ENCODE assay signal across 8 mouse cellular contexts in the genomic region with DNA sequence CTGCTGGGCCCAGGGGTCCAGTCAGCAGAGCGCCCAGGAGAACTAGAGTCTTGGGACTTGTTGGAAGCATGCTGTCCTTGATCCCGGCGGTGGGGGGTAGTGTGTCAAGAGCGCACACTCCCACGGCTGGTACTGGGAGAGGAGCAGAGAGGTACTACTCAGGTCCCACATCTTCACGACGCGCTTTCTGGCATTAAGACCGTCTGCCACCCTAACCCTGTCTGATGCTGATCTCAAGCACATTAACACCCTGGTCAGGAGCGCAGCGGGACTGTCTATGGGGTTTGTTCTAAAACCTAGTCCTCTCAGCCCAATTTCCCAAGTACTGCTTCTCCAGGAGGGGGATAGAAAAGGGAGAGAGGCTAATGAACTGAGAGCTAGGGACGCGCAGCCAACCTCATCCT. TPM values are rescaled to one million over a fixed set of nuclear protein-coding genes. Genes with fewer than 3 reads are reported as not detected.
A peak's percentile ranks its signal among the peaks of the same experiment; 100 is the strongest.
DNase-seq lines count a peak whose midpoint lies in the region; ATAC-seq and TF ChIP-seq lines count a peak whose summit lies in the region.

A gene (minus strand): TSS at position 354 of the 404 bp plus-strand sequence.

- 4% methylated on average over 13 of the region's 13 CpGs for WGBS in kidney, adult 2 months
- WGBS in embryonic facial prominence, embryonic 13.5 days = 4% methylated on average over 13 of the region's 13 CpGs
- WGBS in intestine, embryonic 14.5 days = 3% methylated on average over 13 of the region's 13 CpGs
- 1% methylated on average over 13 of the region's 13 CpGs for WGBS in midbrain, postnatal 0 days

- H3K9ac ChIP-seq in embryonic facial prominence, embryonic 13.5 days = no peak within 1 kb of the TSS
- H3K9ac ChIP-seq in intestine, embryonic 14.5 days (ENCODE audit: low read length) = no peak within 1 kb of the TSS
- H3K9ac ChIP-seq in midbrain, postnatal 0 days (replicated peaks; ENCODE audit: low read length, poor library complexity, severe bottlenecking) = 0 out of 2 replicates have a peak within 1 kb of the TSS, but pooled peaks have one; percentile 24

- no peak within 1 kb of the TSS for H3K27ac ChIP-seq in kidney, adult 2 months (ENCODE audit: insufficient read depth, low read depth, low read length)
- no peak within 1 kb of the TSS for H3K27ac ChIP-seq in embryonic facial prominence, embryonic 13.5 days
- H3K27ac ChIP-seq in intestine, embryonic 14.5 days (ENCODE audit: low read depth) = no peak within 1 kb of the TSS
- H3K27ac ChIP-seq in midbrain, postnatal 0 days (ENCODE audit: low read depth, low read length) = no peak within 1 kb of the TSS

- no peak for ATAC-seq in embryonic facial prominence, embryonic 13.5 days (ENCODE audit: insufficient number of reproducible peaks, insufficient read depth, low FRiP score, low TSS enrichment, low read depth)
- no peak for ATAC-seq in intestine, embryonic 14.5 days (replicated peaks; ENCODE audit: low FRiP score, low TSS enrichment, low read depth)
- no peak for ATAC-seq in midbrain, postnatal 0 days (ENCODE audit: low FRiP score)

- no peak for TF ChIP-seq POLR2A in kidney, adult 2 months (IDR thresholded peaks at IDR 0.05; ENCODE audit: low read depth, low read length)

- no peaks in the 10 kb centered on the region for H3K36me3 ChIP-seq in kidney, adult 2 months (ENCODE audit: control insufficient read depth, insufficient read depth, low read length)
- no peaks in the 10 kb centered on the region for H3K36me3 ChIP-seq in embryonic facial prominence, embryonic 13.5 days
- H3K36me3 ChIP-seq in intestine, embryonic 14.5 days (ENCODE audit: control insufficient read depth, insufficient read depth, low read length) = no peaks in the 10 kb centered on the region
- H3K36me3 ChIP-seq in midbrain, postnatal 0 days (ENCODE audit: insufficient read depth, low read length) = no peaks in the 10 kb centered on the region

- H3K27me3 ChIP-seq in kidney, adult 2 months (replicated peaks; ENCODE audit: control insufficient read depth, insufficient read depth, low read length) = peaks cover 12% of the 10 kb centered on the region
- peaks cover 100% of the 10 kb centered on the region for H3K27me3 ChIP-seq in embryonic facial prominence, embryonic 13.5 days
- peaks cover 89% of the 10 kb centered on the region for H3K27me3 ChIP-seq in intestine, embryonic 14.5 days (replicated peaks; ENCODE audit: control insufficient read depth, insufficient read depth, low read length)
- peaks cover 62% of the 10 kb centered on the region for H3K27me3 ChIP-seq in midbrain, postnatal 0 days (ENCODE audit: insufficient read depth, low read length)

- H3K4me2 ChIP-seq in embryonic facial prominence, embryonic 13.5 days = peak within 1 kb of the TSS; percentile 53
- H3K4me2 ChIP-seq in intestine, embryonic 14.5 days (ENCODE audit: low read length) = peak within 1 kb of the TSS; percentile 52
- peak within 1 kb of the TSS; percentile 48 for H3K4me2 ChIP-seq in midbrain, postnatal 0 days (ENCODE audit: low read depth, low read length, poor library complexity, severe bottlenecking)

- peaks cover 9% of the 10 kb centered on the region for H3K4me1 ChIP-seq in kidney, adult 2 months (ENCODE audit: control insufficient read depth, insufficient read depth, low read length)
- peaks cover 44% of the 10 kb centered on the region for H3K4me1 ChIP-seq in embryonic facial prominence, embryonic 13.5 days
- peaks cover 11% of the 10 kb centered on the region for H3K4me1 ChIP-seq in intestine, embryonic 14.5 days (replicated peaks; ENCODE audit: control insufficient read depth, insufficient read depth, low read length)
- peaks cover 20% of the 10 kb centered on the region for H3K4me1 ChIP-seq in midbrain, postnatal 0 days (ENCODE audit: insufficient read depth, low read length)

- no peaks in the 10 kb centered on the region for H3K9me3 ChIP-seq in embryonic facial prominence, embryonic 13.5 days
- H3K9me3 ChIP-seq in intestine, embryonic 14.5 days (ENCODE audit: control insufficient read depth, low read length) = no peaks in the 10 kb centered on the region
- no peaks in the 10 kb centered on the region for H3K9me3 ChIP-seq in midbrain, postnatal 0 days (ENCODE audit: low read length)

- H3K4me3 ChIP-seq in kidney, adult 2 months (ENCODE audit: insufficient read depth, low read depth, low read length) = peak within 1 kb of the TSS; percentile 23; the same call in 1 of the 2 replicates
- H3K4me3 ChIP-seq in embryonic facial prominence, embryonic 13.5 days = peak within 1 kb of the TSS; percentile 33
- peak within 1 kb of the TSS; percentile 25 for H3K4me3 ChIP-seq in intestine, embryonic 14.5 days (ENCODE audit: low read depth, low read length)
- peak within 1 kb of the TSS; percentile 27 for H3K4me3 ChIP-seq in midbrain, postnatal 0 days (ENCODE audit: low read depth, low read length)

- no peak for DNase-seq in kidney, adult 2 months
- no peak for DNase-seq in kidney, adult 11 months
- DNase-seq in intestine, embryonic 14.5 days (ENCODE audit: low spot score) = peak; percentile 63
- DNase-seq in midbrain, postnatal 0 days (ENCODE audit: low spot score) = no peak
- DNase-seq in c-Kit-positive CD71-positive TER-119-positive erythroid progenitor cells, embryonic 14.5 days (ENCODE audit: low spot score) = no peak
- DNase-seq in adrenal gland, adult 8-10 months = no peak
- no peak for DNase-seq in urinary bladder, adult 18-20 months (ENCODE audit: low spot score in 2 of 2)

- TF ChIP-seq CTCF in kidney, adult 2 months (conservative IDR thresholded peaks at IDR 0.05; ENCODE audit: insufficient read depth, insufficient read length, low read depth, low read length) = no peak
- TF ChIP-seq CTCF in midbrain, postnatal 0 days (IDR thresholded peaks at IDR 0.05) = no peak

RNA-seq across cellular contexts. Expression of the gene that starts here (rescaled TPM):
- polyA plus RNA-seq in kidney, adult 2 months (2012; rRNA removed) = 0.05 and 0.17 TPM in 2 replicates
- 0.14 TPM in 1 of 2 replicates, not detected in the other for polyA plus RNA-seq in embryonic facial prominence, embryonic 13.5 days (2015; fragmentation: Nextera tagmentation; extraction: Ambion mirVana)
- polyA plus RNA-seq in intestine, embryonic 14.5 days (2014; fragmentation: Nextera tagmentation; extraction: Ambion mirVana) = 0.09 and 0.12 TPM in 2 replicates
- 0.05 and 0.14 TPM in 2 replicates for total RNA-seq in midbrain, postnatal 0 days (2014; rRNA removed)
- 0.09 and 0.17 TPM in 2 replicates for polyA plus RNA-seq in midbrain, postnatal 0 days (2015; fragmentation: Nextera tagmentation; extraction: Ambion mirVana)
- total RNA-seq in adrenal gland, adult 8-10 months (2022) = not detected

Comparison
In these comparisons a context has a peak if more than half of its experiments do, and no peak if none do; other contexts are left out.
1. Peak in DNase-seq, H3K4me3 ChIP-seq and H3K4me2 ChIP-seq in intestine, embryonic 14.5 days; RNA of the gene not detected or under 1 TPM.